Mouse (Mus musculus): ENCODE measurements at regions not wholly inside any gene's neighbourhood (a gene's known extent, or its start where the extent isn't known, plus 50 kb on each side); places are given as distances from the start of the nearest gene placed in this dataset.
A peak's percentile ranks its signal among the peaks of the same experiment; 100 is the strongest.
"Not testable (repeated sequence)": the region's sequence is repeated elsewhere in the genome, so short reads cannot be mapped to it uniquely, and the experiment has no call there.

DNA sequence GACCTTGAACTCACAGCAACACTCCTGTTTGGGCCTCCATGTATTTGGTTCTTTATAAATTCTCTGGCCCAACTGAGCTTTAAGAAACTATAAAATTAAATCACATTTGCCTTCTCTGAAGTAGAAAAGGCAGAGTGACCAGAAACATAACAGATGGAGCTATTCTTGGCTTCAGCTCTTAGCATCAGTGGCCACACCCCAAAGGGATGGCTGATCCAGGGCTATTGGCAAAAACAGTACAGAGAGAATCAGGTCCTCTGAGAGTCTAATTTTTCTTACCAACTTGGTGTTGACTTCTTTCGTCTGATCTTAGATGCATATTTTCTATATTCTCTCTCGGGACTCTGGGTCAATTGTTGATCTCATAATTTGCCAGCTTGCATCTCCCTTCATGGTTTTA lies 103.2 kb upstream of the Arhgap20 start:
- no peak for DNase-seq (ENCODE audit: inconsistent ontology term)

DNA sequence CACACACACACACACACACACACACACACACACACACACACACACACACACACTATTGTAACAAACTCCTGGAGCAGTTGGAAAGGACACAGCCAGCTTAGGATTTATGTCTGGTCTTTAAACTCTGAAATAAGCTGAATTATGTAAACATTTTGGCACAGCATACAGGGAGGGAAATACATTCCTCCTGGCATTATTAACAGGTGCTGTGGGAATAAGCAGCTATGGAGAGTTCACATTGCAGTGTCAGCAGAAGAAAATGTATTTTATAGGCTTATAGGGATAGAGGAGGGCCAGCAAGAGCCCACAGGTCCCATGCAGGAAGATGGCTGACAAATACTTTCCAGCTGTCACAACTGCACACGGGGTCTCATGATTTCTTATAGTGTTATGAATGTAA lies 100.8 kb upstream of the Arhgap20 start:
- DNase-seq (ENCODE audit: inconsistent ontology term), result no peak

DNA sequence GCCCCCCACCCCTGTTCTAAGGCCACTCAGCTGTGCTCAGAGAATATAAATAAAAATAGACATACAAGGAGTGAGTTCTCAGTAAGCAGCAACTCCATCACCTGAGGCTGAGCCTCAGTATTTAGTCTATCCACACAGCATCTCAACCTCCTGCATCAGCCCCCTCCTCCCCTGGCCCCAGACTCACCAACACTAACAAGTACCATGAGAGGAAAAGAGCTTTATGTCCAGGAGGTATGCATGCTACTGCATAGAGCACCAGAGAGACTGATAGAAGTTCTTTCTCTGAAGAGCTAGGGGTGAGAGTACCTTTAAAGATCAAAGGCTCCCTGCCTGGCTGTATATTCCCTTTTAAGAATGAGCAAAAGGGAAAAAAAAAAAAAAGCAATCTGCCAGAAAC lies 100.3 kb upstream of the Arhgap20 start:
- DNase-seq (ENCODE audit: inconsistent ontology term), result no peak

DNA sequence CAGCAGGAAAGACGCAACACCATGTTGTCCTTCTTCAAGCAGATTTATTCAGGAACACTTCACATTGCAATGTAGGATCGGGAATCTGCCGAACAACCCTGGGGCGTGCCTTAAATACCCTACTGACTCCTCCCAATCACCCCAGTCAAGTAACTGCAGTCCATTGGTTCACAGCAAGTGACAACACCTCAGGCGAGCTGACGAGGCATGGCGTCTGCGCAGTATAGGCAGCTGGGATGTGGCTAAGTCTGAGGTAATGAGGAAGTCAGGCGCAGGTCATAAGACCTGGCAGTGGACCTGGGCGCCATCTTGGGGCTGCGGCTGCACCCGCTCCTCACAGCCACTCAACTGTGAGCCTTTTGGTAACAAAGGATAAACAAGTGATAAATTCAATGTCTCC lies 96.2 kb upstream of the Arhgap20 start:
- not testable (repeated sequence) for DNase-seq (ENCODE audit: inconsistent ontology term)

DNA sequence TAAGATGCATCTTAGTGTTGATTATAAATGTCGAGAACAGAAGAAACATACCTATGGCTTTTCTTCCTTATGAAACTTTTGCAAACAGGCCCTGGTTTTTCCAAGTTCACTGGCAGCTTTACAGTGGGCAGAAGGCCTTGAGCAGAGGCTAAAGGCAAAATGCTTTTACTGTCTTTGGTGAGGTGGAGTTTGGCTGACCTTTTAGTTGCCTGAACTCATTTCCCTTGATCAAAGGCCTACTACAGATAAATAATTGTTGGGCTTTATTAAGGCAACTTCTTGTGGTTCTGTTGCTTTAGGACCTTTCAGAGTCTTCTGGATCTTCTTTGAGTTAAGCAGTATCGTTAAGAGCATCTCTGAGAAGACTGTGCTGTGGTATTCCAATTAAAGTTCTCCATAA lies 94.6 kb upstream of the Arhgap20 start:
- peak; percentile 47 for DNase-seq (ENCODE audit: inconsistent ontology term)

DNA sequence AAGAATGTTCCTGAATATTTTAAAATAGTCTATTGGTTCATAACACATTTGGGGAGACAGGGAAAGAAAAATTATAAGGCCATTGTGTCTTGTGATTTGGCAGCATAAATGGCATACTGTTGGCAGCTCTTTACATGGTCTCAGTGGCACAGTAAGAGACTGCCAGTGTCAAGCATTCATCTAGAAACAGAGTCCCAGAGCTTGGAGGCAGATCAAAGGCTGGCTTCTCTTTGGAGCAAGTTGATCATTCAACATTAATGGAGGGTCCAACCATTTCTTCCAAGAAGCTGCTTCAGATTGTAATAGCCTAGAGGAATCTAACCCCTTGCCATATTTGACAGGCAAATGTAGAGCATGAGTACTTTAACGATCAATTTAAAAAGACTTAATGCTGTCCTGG lies 78.6 kb upstream of the Arhgap20 start:
- peak; percentile 54 for DNase-seq (ENCODE audit: inconsistent ontology term)

DNA sequence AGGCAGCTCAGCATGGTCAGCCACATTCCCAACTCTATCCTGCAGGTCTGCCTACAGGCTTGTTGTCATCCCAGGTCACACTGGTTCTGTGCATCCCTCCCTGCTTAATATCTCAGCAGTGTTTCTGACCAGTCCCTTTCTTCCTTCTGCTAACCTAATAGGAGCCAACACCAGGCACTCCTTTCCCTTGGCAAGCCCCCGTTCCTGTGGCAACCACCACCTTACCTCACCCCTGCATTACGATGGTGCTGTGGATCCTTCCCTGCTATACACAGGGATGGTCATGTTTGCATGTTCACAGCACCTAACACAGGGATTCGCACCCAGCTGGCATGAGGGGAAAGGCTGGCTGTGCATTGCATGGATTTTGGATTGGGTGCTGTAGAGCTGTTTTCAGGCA lies 50.8 kb upstream of the Arhgap20 start:
- DNase-seq (ENCODE audit: inconsistent ontology term), result no peak

Data from Muller cell, postnatal 12 days (primary cell).